Mouse (Mus musculus): ENCODE measurements around the gene Crebl2.

DNA sequence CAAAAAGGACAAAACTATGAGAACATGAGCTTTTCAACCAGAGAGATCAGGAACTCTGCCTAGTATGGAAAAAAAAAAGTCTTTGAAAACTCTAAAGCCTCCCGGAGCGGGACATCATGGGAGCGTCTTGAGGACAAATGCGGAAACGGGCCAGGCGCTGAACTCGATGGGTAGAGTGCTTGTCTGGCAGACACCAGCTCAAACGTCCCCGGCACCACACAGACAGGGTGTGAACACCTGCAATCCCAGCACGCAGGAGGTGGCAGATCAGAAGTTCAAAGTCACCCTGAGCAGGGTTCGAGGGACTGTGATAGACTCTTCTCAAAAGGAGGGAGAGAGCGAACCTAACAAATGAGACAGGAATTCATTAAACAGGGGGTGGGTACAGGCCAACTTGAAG, 31.4 kb downstream of the Crebl2 start:
- TF ChIP-seq CTCF (IDR thresholded peaks at IDR 0.05; ENCODE audit: extremely low read depth, insufficient read length, insufficient replicate concordance, low read depth, low read length), result no peak
- no peak for TF ChIP-seq POLR2A (IDR thresholded peaks at IDR 0.05; ENCODE audit: low read depth, low read length)
